In genomic region chr13:96709269-96710233, GRCm38 (mm10) we compare ENCODE assay signal across 25 mouse cellular contexts. TPM values are rescaled to one million over a fixed set of nuclear protein-coding genes. Genes with fewer than 3 reads are reported as not detected.
DNase-seq lines count a peak whose midpoint lies in the region; ATAC-seq and TF ChIP-seq lines count a peak whose summit lies in the region.
"Had no signal": no experiment of that assay in that cellular context is flagged by ENCODE, and none has a peak within 500 bp of the region (broad histone marks: within the 10 kb centered on the region; RNA-seq: fewer than 3 reads in every experiment).

No protein-coding gene starts in this region.

- WGBS in liver, embryonic 13.5 days (ENCODE audit: insufficient replicate concordance), result 33% methylated on average over 8 of the region's 8 CpGs
- 58% methylated on average over 8 of the region's 8 CpGs for WGBS in liver, postnatal 0 days (ENCODE audit: insufficient replicate concordance)

- no peaks in the 10 kb centered on the region for H3K9me3 ChIP-seq in MEL (replicated peaks; ENCODE audit: insufficient read depth, low read length)
- H3K9me3 ChIP-seq in liver, embryonic 13.5 days (replicated peaks), result no peaks in the 10 kb centered on the region
- H3K9me3 ChIP-seq in liver, postnatal 0 days (ENCODE audit: low read length), result no peaks in the 10 kb centered on the region
- H3K9me3 ChIP-seq: embryonic facial prominence, embryonic 10.5 days; forebrain, embryonic 10.5 days; forebrain, embryonic 15.5 days; heart, embryonic 13.5 days; hindbrain, embryonic 13.5 days had no signal

- H3K36me3 ChIP-seq in MEL (ENCODE audit: control insufficient read depth in 1 of 2, insufficient read depth in 2 of 2, low read length in 2 of 2), result peaks cover 0 to 5% of the 10 kb centered on the region in 2 experiments; a peak in 2 of 4 replicates
- no peaks in the 10 kb centered on the region for H3K36me3 ChIP-seq in liver, embryonic 13.5 days
- no peaks in the 10 kb centered on the region for H3K36me3 ChIP-seq in liver, postnatal 0 days (replicated peaks; ENCODE audit: insufficient read depth, low read length)
- H3K36me3 ChIP-seq: embryonic facial prominence, embryonic 10.5 days; forebrain, embryonic 10.5 days; forebrain, embryonic 15.5 days; heart, embryonic 13.5 days; hindbrain, embryonic 13.5 days had no signal

- TF ChIP-seq EP300 in MEL (IDR thresholded peaks at IDR 0.05; ENCODE audit: low read depth in 1 of 2, low read length in 2 of 2), result peak in 1 of 2 experiments; percentile 23; a peak in 1 of 4 replicates
- TF ChIP-seq EP300 in liver, postnatal 0 days (IDR thresholded peaks at IDR 0.05; ENCODE audit: low read depth), result no peak

- H3K27ac ChIP-seq in MEL (ENCODE audit: control insufficient read depth, low read depth, low read length), result no peak overlapping the region
- peak overlapping the region; percentile 75 for H3K27ac ChIP-seq in liver, embryonic 13.5 days
- H3K27ac ChIP-seq in liver, postnatal 0 days (ENCODE audit: low read depth), result no peak overlapping the region
- H3K27ac ChIP-seq: embryonic facial prominence, embryonic 10.5 days; forebrain, embryonic 10.5 days; forebrain, embryonic 15.5 days; heart, embryonic 13.5 days; hindbrain, embryonic 13.5 days; hindbrain, postnatal 0 days had no signal

- DNase-seq in MEL (ENCODE audit: low read depth, low spot score), result peak; percentile 21
- peak; percentile 43 for DNase-seq in liver, embryonic 13.5 days
- DNase-seq in liver, postnatal 0 days, result no peak
- DNase-seq in lung, postnatal 25 days (ENCODE audit: low spot score), result no peak
- no peak for DNase-seq in ovary, postnatal 10 days (ENCODE audit: low spot score)
- no peak for DNase-seq in kidney, postnatal 25 days
- DNase-seq: adrenal gland, postnatal 14 days; cerebellum, adult 2 months; cerebellum, postnatal 10 days; gastrocnemius, postnatal 36 days; heart, adult 11 months; heart, postnatal 36 days had no signal

- peaks cover 4 to 6% of the 10 kb centered on the region in 2 experiments for H3K4me1 ChIP-seq in MEL (ENCODE audit: control insufficient read depth in 1 of 2, insufficient read depth in 2 of 2, low read length in 2 of 2)
- peaks cover 31% of the 10 kb centered on the region for H3K4me1 ChIP-seq in liver, embryonic 13.5 days (replicated peaks)
- no peaks in the 10 kb centered on the region for H3K4me1 ChIP-seq in liver, postnatal 0 days (ENCODE audit: insufficient read depth)
- H3K4me1 ChIP-seq: embryonic facial prominence, embryonic 10.5 days; forebrain, embryonic 10.5 days; forebrain, embryonic 15.5 days; heart, embryonic 13.5 days; hindbrain, embryonic 13.5 days had no signal

- no peak for TF ChIP-seq POLR2A in MEL (IDR thresholded peaks at IDR 0.05; ENCODE audit: control insufficient read depth in 1 of 2, insufficient read depth in 1 of 2, low read depth in 1 of 2, low read length in 2 of 2, poor library complexity in 1 of 2)

- TF ChIP-seq RAD21 in MEL (IDR thresholded peaks at IDR 0.05; ENCODE audit: low read depth, low read length), result no peak

- H3K27me3 ChIP-seq in MEL (ENCODE audit: control insufficient read depth in 1 of 2, insufficient read depth in 2 of 2, low read length in 2 of 2), result no peaks in the 10 kb centered on the region
- no peaks in the 10 kb centered on the region for H3K27me3 ChIP-seq in liver, embryonic 13.5 days
- no peaks in the 10 kb centered on the region for H3K27me3 ChIP-seq in liver, postnatal 0 days (ENCODE audit: insufficient read depth, low read length)
- H3K27me3 ChIP-seq: CH12.LX; forebrain, embryonic 15.5 days; heart, embryonic 13.5 days; hindbrain, embryonic 13.5 days had no signal

- H3K4me3 ChIP-seq in MEL (ENCODE audit: control insufficient read depth in 1 of 2, insufficient read depth in 1 of 2, low read depth in 2 of 2, low read length in 2 of 2), result no peak overlapping the region
- no peak overlapping the region for H3K4me3 ChIP-seq in liver, embryonic 13.5 days (replicated peaks)
- no peak overlapping the region for H3K4me3 ChIP-seq in liver, postnatal 0 days (ENCODE audit: low read depth, low read length)
- H3K4me3 ChIP-seq: embryonic facial prominence, embryonic 10.5 days; erythroblast, embryonic 14.5 days; forebrain, embryonic 10.5 days; forebrain, embryonic 15.5 days; heart, embryonic 13.5 days; hindbrain, embryonic 13.5 days had no signal

- peak overlapping the region; percentile 46 for H3K4me2 ChIP-seq in liver, embryonic 13.5 days
- H3K4me2 ChIP-seq in liver, postnatal 0 days (ENCODE audit: low read depth, low read length), result no peak overlapping the region
- H3K4me2 ChIP-seq: forebrain, embryonic 15.5 days; heart, embryonic 13.5 days; hindbrain, embryonic 13.5 days had no signal

- no peak for TF ChIP-seq CTCF in MEL (IDR thresholded peaks at IDR 0.05 in 2 of 3, conservative IDR thresholded peaks at IDR 0.05 in 1 of 3; ENCODE audit: control insufficient read depth in 1 of 3, insufficient read depth in 1 of 3, low read depth in 2 of 3, low read length in 3 of 3, poor library complexity in 1 of 3, severe bottlenecking in 1 of 3)
- TF ChIP-seq CTCF in liver, postnatal 0 days (IDR thresholded peaks at IDR 0.05; ENCODE audit: low read depth), result no peak

- no peaks in the 10 kb centered on the region for H3K79me2 ChIP-seq in MEL (ENCODE audit: control insufficient read depth, insufficient read depth, low read length, poor library complexity)

- ATAC-seq in erythroblast, adult 5-6 weeks (replicated peaks; ENCODE audit: low FRiP score, poor library complexity, severe bottlenecking), result 0 out of 2 replicates have a peak, but pooled peaks have one; percentile 20
- ATAC-seq in liver, embryonic 13.5 days (ENCODE audit: low read depth), result peak; percentile 98
- ATAC-seq in liver, postnatal 0 days, result peak; percentile 72
- no peak for ATAC-seq in activated CD4-positive, CD25-positive, alpha-beta regulatory T cell, adult 4 months
- ATAC-seq: forebrain, embryonic 15.5 days; hindbrain, postnatal 0 days had no signal

- H3K9ac ChIP-seq in MEL (ENCODE audit: control insufficient read depth, low read depth, low read length, poor library complexity, severe bottlenecking), result no peak overlapping the region
- H3K9ac ChIP-seq in liver, embryonic 13.5 days, result peak overlapping the region; percentile 30; the same call in 1 of the 2 replicates
- H3K9ac ChIP-seq in liver, postnatal 0 days (replicated peaks), result no peak overlapping the region
- H3K9ac ChIP-seq: forebrain, embryonic 15.5 days; heart, embryonic 13.5 days; hindbrain, embryonic 13.5 days had no signal

TF ChIP-seq in MEL, 35 proteins besides CTCF, POLR2A, EP300 and RAD21:
- TF ChIP-seq MAFK (IDR thresholded peaks at IDR 0.05; ENCODE audit: borderline replicate concordance, low read depth, low read length), result no peak
- TF ChIP-seq TCF12 (IDR thresholded peaks at IDR 0.05; ENCODE audit: low read depth, low read length), result peak; percentile 28; the same call in 1 of the 2 replicates
- 0 out of 2 replicates have a peak, but pooled peaks have one; percentile 9 for TF ChIP-seq TAL1 (IDR thresholded peaks at IDR 0.05; ENCODE audit: low read length)
- no peak for TF ChIP-seq HCFC1 (IDR thresholded peaks at IDR 0.05; ENCODE audit: low read depth, low read length)

RNA-seq across cellular contexts. Expression of gene Ankrd31, which starts 38.5 kb away (rescaled TPM):
- total RNA-seq in MEL (2012; rRNA removed), result not detected in 2 replicates
- polyA plus RNA-seq in MEL (2012; ENCODE audit: insufficient read depth in 1 of 2, insufficient read length in 2 of 2, low read depth in 1 of 2, low replicate concordance in 2 of 2, missing spikeins in 1 of 2), result not detected
- 0.96 and 1.3 TPM in 2 replicates for total RNA-seq in erythroblast, adult 5-6 weeks (2015; ENCODE audit: low replicate concordance)
- total RNA-seq in erythroblast, adult 5-6 weeks (2017; ENCODE audit: low replicate concordance), result not detected in 2 replicates
- 0.12 TPM in 1 of 2 replicates, not detected in the other for polyA plus RNA-seq in liver, embryonic 13.5 days (2015; fragmentation: Nextera tagmentation; extraction: Ambion mirVana)
- 0.02 TPM in 1 of 2 replicates, not detected in the other for polyA plus RNA-seq in liver, postnatal 0 days (2015; fragmentation: Nextera tagmentation; extraction: Ambion mirVana)
- polyA plus RNA-seq in activated CD4-positive, CD25-positive, alpha-beta regulatory T cell, adult 4 months (2017; shearing (Covaris generic)), result under 1 TPM in 1 of 2 experiments, not detected in 1; 0.11 TPM
- total RNA-seq: adrenal gland, postnatal 14 days; CH12.LX; gastrocnemius, adult 8-10 months; gastrocnemius, postnatal 36 days; heart, postnatal 36 days had no signal
- polyA plus RNA-seq: cerebellum, adult 2 months; embryonic facial prominence, embryonic 10.5 days; embryonic facial prominence, embryonic 14.5 days; forebrain, embryonic 10.5 days; forebrain, embryonic 15.5 days; heart, embryonic 13.5 days; heart, postnatal 0 days; hindbrain, embryonic 13.5 days; hindbrain, postnatal 0 days had no signal

RNA-seq across cellular contexts. Expression of gene Hmgcr, which starts 38.8 kb away (rescaled TPM):
- 52.5 and 54.1 TPM in 2 replicates for total RNA-seq in MEL (2012; rRNA removed)
- 10 to 100 TPM in 1 of 2 experiments, not detected in 1; 69.8 TPM for polyA plus RNA-seq in MEL (2012; ENCODE audit: insufficient read depth in 1 of 2, insufficient read length in 2 of 2, low read depth in 1 of 2, low replicate concordance in 2 of 2, missing spikeins in 1 of 2)
- 11.7 and 18.6 TPM in 2 replicates for total RNA-seq in erythroblast, adult 5-6 weeks (2015; ENCODE audit: low replicate concordance)
- total RNA-seq in erythroblast, adult 5-6 weeks (2017; ENCODE audit: low replicate concordance), result 21.4 and 29.1 TPM in 2 replicates
- 61.9 and 84.3 TPM in 2 replicates for polyA plus RNA-seq in liver, embryonic 13.5 days (2015; fragmentation: Nextera tagmentation; extraction: Ambion mirVana)
- 25.3 and 26.5 TPM in 2 replicates for polyA plus RNA-seq in liver, postnatal 0 days (2015; fragmentation: Nextera tagmentation; extraction: Ambion mirVana)
- 10 to 100 TPM; 64.0 to 68.0 TPM for polyA plus RNA-seq in activated CD4-positive, CD25-positive, alpha-beta regulatory T cell, adult 4 months (2017; shearing (Covaris generic))

Comparison
In these comparisons a context has a peak if more than half of its experiments do, and no peak if none do; other contexts are left out.
1. DNase-seq: peak in MEL (single experiment) and liver, embryonic 13.5 days (single experiment); none in liver, postnatal 0 days (single experiment), lung, postnatal 25 days (single experiment), ovary, postnatal 10 days (single experiment) and kidney, postnatal 25 days (0 of 2).